Mouse (Mus musculus): ENCODE data around the gene Aqp1. TPM values are rescaled to one million over a fixed set of nuclear protein-coding genes. Genes with fewer than 3 reads are reported as not detected.

Aqp1 gene
- total RNA-seq, 2 experiments from 2014 or later, result 0.39 to 0.72 TPM

DNA sequence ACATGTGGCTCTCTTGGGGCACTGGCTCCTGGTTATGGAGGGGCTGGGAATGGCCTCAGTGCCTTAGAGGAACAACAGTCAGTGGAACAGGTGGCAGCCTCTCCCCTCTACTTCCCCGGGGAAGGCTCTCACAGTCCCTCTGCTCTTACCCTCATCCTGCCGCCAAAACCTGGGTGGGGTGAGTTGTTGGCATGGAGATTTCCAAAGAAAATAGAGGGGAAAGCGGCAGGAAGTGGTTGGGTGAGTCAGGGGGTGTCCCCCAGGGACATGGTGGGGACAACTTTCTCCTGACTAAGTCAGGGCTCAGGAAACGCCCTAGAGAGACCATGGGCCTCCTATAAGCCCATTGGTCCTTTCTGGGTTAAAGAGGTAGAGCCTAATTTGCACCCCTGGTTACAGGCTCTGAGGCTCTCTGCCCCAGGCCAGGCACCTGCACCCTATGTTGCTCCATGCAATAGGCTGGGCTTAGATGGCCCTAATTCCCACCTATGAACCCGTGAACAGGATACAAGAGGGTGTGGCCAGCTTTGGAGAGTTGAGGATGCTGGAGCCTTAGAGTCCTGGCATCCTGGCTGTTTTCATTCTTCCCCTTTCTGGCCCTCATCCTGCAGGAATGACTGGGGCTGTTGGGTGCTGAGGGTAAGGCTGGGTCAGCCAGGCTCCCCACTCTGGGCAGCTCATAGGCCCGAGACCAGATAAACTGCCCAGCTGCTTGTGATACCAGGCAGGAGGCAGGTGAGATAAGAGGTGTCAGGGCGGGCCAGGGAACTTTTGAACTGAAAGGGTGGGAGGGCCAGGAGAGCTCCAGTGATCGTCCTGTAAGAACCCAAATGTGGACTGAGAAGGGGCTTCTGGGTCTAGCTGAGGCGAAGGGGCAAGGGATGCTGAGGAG, 2.9 kb downstream of the Aqp1 start:
- DNase-seq (ENCODE audit: low spot score in 2 of 2), result no peak
- Histone ChIP-seq H3K4me3 (no peak overlapping the region), H3K27ac (no peak overlapping the region)

DNA sequence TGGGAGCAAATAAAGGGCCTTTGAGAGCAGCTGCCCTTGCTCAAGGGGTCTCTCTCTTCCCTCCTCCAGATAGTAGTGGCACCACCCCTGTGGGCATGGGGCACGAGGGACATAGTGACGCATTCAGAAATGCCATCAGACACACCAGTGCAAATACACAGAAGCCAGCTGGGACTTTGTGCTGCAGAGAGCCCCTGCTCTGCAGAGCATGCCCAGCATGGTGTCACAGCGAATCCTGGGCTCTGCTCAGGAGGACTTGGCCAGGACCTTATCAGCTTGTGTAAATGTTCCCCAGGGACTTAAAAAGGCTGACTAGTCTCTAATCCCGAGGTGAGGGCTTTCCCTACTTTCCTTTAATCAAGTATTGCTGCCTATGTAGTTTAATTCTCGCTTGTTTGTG, 5.5 kb downstream of the Aqp1 start:
- no peak for TF ChIP-seq CTCF (conservative IDR thresholded peaks at IDR 0.05)
- Histone ChIP-seq H3K4me3 (no peak overlapping the region), H3K27ac (no peak overlapping the region)
- DNase-seq (ENCODE audit: low spot score in 2 of 2), result no peak

More for the DNA sequence above, 2.9 kb downstream of the Aqp1 start:
- TF ChIP-seq CTCF (conservative IDR thresholded peaks at IDR 0.05), result no peak

DNA sequence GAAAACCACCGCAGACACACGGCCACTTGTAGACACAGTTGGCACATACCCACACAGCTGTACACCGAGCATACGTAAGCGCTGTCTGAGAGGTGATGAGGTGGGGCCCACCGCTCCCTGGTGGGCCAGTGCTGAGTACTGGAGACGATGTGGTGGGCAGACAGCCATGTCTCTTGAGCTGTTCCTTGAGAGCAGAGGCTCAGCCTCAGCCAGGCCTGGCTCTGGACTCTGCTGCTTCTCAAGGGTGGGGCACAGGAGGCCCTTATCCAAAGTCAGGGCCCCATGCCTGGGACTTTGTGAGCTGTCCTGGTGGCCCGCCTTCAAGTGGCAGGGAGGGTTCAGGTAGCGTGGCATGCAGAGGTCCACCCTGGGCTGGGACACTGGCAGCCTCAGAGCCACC, 6.1 kb downstream of the Aqp1 start:
- Histone ChIP-seq H3K4me3 (no peak overlapping the region), H3K27ac (no peak overlapping the region)
- DNase-seq (ENCODE audit: low spot score in 2 of 2), result no peak
- TF ChIP-seq CTCF (conservative IDR thresholded peaks at IDR 0.05), result no peak

DNA sequence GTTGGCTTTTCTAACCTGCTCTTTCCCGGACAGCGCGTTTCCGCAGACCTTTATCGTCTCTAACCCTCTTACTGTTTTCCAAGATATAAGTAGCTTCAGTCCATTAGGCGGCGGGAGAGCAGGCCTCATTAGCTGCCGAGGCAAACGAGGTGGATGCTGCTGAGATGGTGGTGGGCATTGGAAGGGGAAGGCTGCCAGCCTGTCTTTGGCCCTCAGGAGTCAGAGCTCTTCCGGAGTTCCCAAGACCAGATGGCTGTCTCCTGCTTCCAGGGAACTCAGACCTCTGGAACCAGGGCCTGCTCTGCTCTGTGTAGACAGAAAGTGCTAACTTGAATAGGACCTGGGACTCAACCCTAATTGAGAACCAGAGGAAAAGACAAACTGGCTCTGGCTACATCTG, 7.2 kb downstream of the Aqp1 start:
- peak overlapping the region; percentile 33; the same call in 1 of the 2 replicates for H3K27ac ChIP-seq
- no peak for TF ChIP-seq CTCF (conservative IDR thresholded peaks at IDR 0.05)
- no peak overlapping the region for H3K4me3 ChIP-seq
- no peak for DNase-seq (ENCODE audit: low spot score in 2 of 2)

DNA sequence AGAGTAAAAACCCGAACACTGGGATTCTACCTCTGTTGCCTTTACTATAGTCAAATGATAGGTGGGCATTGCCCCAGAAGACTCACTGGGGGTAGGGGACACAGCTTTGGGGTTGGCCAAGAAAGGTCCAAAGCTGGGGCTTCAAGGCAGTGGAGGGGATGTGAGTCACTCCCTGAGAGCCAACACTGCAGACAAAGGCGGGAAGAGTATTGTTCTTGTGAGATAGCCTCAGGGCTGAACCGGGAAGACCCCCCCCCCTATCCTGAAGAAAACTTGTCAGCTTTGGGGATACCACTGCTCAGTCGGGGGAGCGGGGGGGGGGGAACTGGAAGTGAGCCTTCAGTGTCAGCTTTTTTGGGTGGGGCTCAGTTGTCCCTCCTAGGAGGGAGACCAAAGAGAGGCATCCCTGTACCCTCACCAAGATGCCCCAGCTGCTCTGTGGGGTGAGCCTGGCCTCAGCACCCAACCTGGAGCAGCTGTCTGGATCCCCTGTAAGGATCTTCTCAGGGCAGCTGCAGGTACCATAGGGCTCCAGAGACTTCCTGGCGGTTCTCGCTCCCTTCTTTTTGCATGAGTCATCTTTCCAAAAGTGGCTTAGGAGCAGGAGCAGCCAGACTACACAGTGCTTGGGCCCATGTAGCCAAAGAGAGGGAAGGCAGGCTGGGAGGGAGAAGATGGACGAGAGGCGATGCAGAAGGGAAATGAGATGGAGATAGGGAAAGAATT, 8.2 kb downstream of the Aqp1 start:
- TF ChIP-seq CTCF (conservative IDR thresholded peaks at IDR 0.05), result no peak
- DNase-seq (ENCODE audit: low spot score in 2 of 2), result no peak
- Histone ChIP-seq H3K4me3 (no peak overlapping the region), H3K27ac (no peak overlapping the region)

DNA sequence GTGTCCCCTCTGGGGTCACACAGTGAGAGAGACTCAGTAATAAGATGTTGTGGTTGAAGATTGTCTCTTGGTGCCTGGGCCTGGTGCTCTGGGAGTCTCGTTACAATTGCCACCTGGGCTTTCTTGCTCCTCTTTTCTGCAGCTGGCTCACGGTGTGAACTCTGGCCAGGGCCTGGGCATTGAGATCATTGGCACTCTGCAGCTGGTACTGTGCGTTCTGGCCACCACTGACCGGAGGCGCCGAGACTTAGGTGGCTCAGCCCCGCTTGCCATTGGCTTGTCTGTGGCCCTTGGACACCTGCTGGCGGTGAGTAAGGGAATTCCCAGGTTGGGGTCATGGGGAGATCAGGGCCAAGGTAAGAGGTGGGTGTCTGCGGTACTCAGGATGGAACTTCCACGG, 9.0 kb downstream of the Aqp1 start:
- DNase-seq (ENCODE audit: low spot score in 2 of 2), result no peak
- Histone ChIP-seq H3K27ac (no peak overlapping the region), H3K4me3 (no peak overlapping the region)
- TF ChIP-seq CTCF (conservative IDR thresholded peaks at IDR 0.05), result no peak

DNA sequence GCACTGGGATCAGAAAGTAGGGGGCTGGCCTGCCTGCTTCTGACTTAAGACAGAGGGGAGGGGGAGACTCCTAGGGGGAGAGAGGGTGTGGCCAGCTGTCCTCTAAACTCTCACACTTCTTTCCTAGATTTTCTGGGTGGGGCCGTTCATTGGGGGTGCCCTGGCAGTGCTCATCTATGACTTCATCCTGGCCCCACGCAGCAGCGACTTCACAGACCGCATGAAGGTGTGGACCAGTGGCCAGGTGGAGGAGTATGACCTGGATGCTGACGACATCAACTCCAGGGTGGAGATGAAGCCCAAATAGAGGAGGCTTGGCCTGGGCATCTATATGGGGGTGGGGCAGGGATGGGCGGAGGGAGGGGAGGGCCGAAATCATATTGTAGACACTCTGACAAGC, 10.3 kb downstream of the Aqp1 start:
- Histone ChIP-seq H3K27ac (no peak overlapping the region), H3K4me3 (no peak overlapping the region)
- no peak for DNase-seq (ENCODE audit: low spot score in 2 of 2)
- TF ChIP-seq CTCF (conservative IDR thresholded peaks at IDR 0.05), result no peak

DNA sequence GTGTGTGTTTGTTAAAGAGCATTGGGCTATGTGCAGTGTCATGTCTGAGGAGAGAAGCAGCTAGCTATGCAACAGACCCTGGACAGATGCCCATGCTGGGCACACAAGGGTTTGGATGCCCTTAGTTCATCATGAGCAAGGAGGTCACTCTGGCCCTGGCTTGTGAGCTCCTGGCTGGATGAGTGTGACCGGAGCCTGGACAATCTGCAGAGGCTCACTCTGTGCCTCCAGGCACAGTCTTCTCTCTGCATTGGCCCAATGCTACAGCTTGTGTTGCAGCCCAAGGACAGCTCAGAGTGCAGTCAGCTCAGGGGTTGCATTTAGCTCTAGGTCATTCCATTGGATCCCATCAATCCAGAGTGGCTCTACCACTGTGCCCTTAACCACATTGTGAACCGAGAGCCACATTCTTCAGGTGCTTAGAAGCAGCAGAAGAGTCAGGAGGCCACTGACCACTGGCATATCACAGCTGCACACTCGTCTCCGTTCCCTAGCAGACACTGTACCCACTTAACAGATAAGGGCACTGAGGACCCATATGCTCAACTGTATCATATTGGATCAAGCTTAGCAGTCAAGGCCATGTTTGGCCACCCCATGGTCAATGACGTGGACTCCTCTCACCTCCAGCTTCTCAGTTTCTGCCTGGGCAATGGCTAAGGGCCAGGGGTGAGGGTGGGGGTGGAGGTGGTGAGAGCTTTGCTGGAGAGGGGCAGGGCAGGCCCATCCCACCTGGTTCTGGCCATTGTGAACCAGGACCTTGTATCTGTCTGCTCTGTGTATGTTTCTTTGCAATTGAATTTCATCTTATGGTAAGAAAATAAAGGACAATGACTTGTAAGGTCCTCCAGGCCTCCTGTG, 11.7 kb downstream of the Aqp1 start:
- Histone ChIP-seq H3K4me3 (no peak overlapping the region), H3K27ac (no peak overlapping the region)
- TF ChIP-seq CTCF (conservative IDR thresholded peaks at IDR 0.05), result no peak
- no peak for DNase-seq (ENCODE audit: low spot score in 2 of 2)

DNA sequence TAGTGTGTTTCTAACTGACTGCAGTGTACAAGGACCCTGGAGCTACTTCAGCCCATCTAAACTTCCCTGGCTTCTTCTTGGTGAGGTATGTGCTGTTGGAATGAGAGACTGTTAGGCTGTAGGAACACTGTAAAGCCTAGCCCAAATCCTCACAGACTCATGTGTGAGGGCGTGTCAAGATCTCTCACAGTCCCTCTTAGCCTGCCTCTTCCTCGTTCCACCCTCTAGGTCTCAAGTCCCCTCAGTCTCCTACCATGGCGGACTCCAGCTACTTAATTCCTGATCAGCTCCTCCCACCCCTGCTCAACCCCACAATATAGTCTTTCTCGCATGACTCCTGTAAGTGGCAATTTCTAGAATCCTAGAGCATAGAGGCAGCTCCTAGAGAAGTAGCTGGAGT, 13.0 kb downstream of the Aqp1 start:
- Histone ChIP-seq H3K27ac (no peak overlapping the region), H3K4me3 (no peak overlapping the region)
- DNase-seq (ENCODE audit: low spot score in 2 of 2), result no peak
- no peak for TF ChIP-seq CTCF (conservative IDR thresholded peaks at IDR 0.05)

DNA sequence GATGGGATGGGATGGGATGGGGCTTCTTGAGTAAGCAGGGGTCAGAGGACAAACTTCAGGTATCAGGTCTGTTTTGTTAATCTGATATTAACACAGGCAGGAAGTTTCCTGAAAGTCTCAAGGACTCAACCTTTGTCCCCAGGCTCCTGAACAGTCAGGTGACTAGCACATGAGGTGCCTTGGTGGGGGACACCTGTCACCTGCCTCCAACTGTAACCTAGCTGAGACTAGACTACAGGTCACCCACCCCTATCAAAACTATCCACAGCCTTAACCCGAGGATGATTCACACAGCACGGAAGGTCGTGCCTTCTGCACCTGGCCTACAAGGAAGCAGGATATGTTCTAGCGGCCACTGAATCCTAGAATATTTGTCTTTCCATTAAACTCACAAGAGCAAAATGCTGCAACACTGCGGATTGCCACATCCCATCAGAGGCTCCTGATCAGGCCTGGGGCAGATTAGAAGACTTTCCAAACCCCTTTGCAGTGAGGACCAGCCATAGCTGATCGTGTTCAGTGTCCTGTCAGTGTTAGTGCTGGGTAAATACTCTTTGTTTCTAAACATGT, 14.2 kb downstream of the Aqp1 start:
- H3K27ac ChIP-seq, result no peak overlapping the region
- DNase-seq (ENCODE audit: low spot score in 2 of 2), result no peak
- TF ChIP-seq CTCF (conservative IDR thresholded peaks at IDR 0.05), result no peak
- no peak overlapping the region for H3K4me3 ChIP-seq

DNA sequence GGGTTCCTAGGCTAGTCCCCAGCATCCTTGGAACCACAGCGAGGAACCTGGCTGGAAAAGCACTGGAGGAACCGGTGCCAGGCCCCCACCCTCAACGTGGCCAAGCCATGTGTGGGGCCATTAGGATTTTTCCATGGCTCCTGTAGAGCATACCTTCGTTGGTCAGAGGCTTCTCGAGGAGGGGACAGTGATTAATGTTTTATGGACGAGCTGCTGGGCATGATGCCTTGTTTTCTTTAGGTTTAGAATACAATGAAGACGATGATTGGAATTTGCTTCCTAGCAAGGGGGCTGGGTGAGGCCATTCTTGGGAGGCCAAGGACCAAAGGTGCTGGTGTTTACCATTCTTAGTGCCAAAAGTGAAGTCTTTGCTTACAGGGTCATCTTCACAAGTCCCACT, 15.5 kb downstream of the Aqp1 start:
- H3K27ac ChIP-seq, result no peak overlapping the region
- no peak for TF ChIP-seq CTCF (conservative IDR thresholded peaks at IDR 0.05)
- no peak overlapping the region for H3K4me3 ChIP-seq
- no peak for DNase-seq (ENCODE audit: low spot score in 2 of 2)

DNA sequence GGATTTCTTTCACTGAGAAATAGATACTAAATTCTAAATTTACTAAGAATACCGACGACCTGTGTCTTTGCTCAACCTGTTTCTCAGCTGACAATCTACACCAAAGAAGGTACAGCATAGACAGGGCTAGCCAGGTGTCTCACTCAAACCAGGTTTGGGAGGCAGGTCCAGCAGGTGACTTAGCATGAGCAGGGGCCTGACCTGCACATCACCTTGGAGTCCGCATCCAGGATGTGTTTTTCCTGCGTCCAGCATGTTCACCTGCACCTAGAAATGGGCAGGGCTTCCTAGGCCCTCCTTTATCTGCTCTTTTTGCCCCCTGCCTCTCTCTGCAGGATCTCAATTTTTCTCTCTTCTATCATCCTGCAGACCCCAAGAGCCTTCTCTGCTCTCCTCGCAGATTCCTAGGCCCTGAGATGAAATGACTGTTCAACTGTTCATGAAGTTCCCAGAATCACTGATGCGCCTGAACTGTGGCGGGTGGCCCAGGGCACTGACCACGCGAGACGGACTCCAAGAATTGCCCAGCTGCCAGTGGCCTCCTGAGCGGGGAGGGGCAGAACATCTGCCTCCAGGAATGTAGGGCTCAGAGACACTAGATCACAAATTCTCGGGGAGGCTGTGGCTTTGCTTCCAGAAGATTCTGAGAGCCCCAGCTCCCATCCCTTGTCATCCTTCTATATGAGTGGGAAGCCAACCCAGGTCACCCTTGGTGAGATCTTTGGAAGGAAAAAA, 17.6 kb downstream of the Aqp1 start:
- Histone ChIP-seq H3K27ac (no peak overlapping the region), H3K4me3 (no peak overlapping the region)
- no peak for TF ChIP-seq CTCF (conservative IDR thresholded peaks at IDR 0.05)
- DNase-seq (ENCODE audit: low spot score in 2 of 2), result no peak
